Mouse (Mus musculus): ENCODE results near the gene Adprh. TPM values are rescaled to one million over a fixed set of nuclear protein-coding genes. Genes with fewer than 3 reads are reported as not detected.

Adprh gene
- polyA plus RNA-seq (2012; rRNA removed): 71.8 and 78.1 TPM in 2 replicates

GRCm38 (mm10) chr16:38452442-38453202 lies at the start of gene Adprh:
Adprh (minus strand) TSS chr16:38452703.

GRCm38 (mm10) chr16:38455511-38456418 lies 3.3 kb upstream of the Adprh start, which contains the start of gene Cd80:
Cd80 (plus strand) TSS chr16:38455561.

GRCm38 (mm10) chr16:38432498-38433425 lies 19.7 kb downstream of the Adprh start, which contains the start of gene Pla1a:
Pla1a (minus strand) TSS chr16:38433145.

Other genes with a start within 250 kb of the Adprh start
- 0.04 TPM in 1 of 2 replicates, not detected in the other for gene Nr1i2, start 157.9 kb downstream of the Adprh start, polyA plus RNA-seq (2012; rRNA removed)
- gene Maats1, start 110.6 kb downstream of the Adprh start, polyA plus RNA-seq (2012; rRNA removed): 1.00 and 1.0 TPM in 2 replicates
- gene Cox17, start 105.7 kb downstream of the Adprh start, polyA plus RNA-seq (2012; rRNA removed): 87.8 and 90.4 TPM in 2 replicates
- not detected in 2 replicates for gene Gm21987, start 105.7 kb downstream of the Adprh start, polyA plus RNA-seq (2012; rRNA removed)
- 0.74 and 1.4 TPM in 2 replicates for gene Popdc2, start 90.5 kb downstream of the Adprh start, polyA plus RNA-seq (2012; rRNA removed)
- 0.48 and 0.58 TPM in 2 replicates for gene Pla1a, start 19.6 kb downstream of the Adprh start, polyA plus RNA-seq (2012; rRNA removed)
- gene Cd80, start 2.9 kb upstream of the Adprh start, polyA plus RNA-seq (2012; rRNA removed): 0.38 and 0.59 TPM in 2 replicates
- gene Timmdc1, start 70.0 kb upstream of the Adprh start, polyA plus RNA-seq (2012; rRNA removed): 19.1 and 21.4 TPM in 2 replicates
- 59.2 and 63.8 TPM in 2 replicates for gene Poglut1, start 97.6 kb upstream of the Adprh start, polyA plus RNA-seq (2012; rRNA removed)
- gene Tmem39a, start 106.0 kb upstream of the Adprh start, polyA plus RNA-seq (2012; rRNA removed): 92.5 and 144 TPM in 2 replicates